Mouse (Mus musculus) bone marrow macrophage, adult 2 months (primary cell): ENCODE measurements around the gene Sfxn5. TPM values are rescaled to one million over a fixed set of nuclear protein-coding genes. Genes with fewer than 3 reads are reported as not detected.

Experiments used
- H3K27ac ChIP-seq: 2 replicates; pipeline ENCODE4 v1.5.1; 2012; ENCODE audit warnings: low read depth, low read length; ENCODE audit not compliant: insufficient read depth
- H3K4me1 ChIP-seq: 2 replicates; pipeline ENCODE4 v1.6.1; 2012; ENCODE audit warnings: low read length; ENCODE audit not compliant: control insufficient read depth, insufficient read depth
- H3K4me3 ChIP-seq: 2 replicates; pipeline ENCODE4 v1.5.1; 2012; ENCODE audit warnings: mild to moderate bottlenecking, low read length, moderate library complexity; ENCODE audit not compliant: insufficient read depth
- CTCF ChIP-seq: IDR thresholded peaks from 2 replicates; pipeline ENCODE4 v1.5.1; 2012; ENCODE audit warnings: low read depth, mild to moderate bottlenecking, low read length, moderate library complexity
- POLR2A ChIP-seq: IDR thresholded peaks from 2 replicates; pipeline ENCODE4 v1.6.1; 2012; ENCODE audit warnings: mild to moderate bottlenecking, low read depth, low read length, borderline replicate concordance
- polyA plus RNA-seq: library from polyadenylated mRNA; stranded (reverse); fragments of >200 nt; gene quantifications from 2 replicates; pipeline ENCODE4 v1.2.4, GENCODE M21; 2012; ENCODE audit not compliant: missing spikeins, insufficient read depth, insufficient read length

Sfxn5 gene
- polyA plus RNA-seq, 1 experiment = 15.2 TPM

- no peak overlapping the region for H3K27ac ChIP-seq
- H3K4me3 ChIP-seq = no peak overlapping the region
- TF ChIP-seq CTCF (no peak), POLR2A (no peak)
- H3K4me1 ChIP-seq = no peaks in the 10 kb centered on the region; the same call in 1 of the 2 replicates
Measured at GRCm38 (mm10) chr6:85206182-85206938, 126.9 kb downstream of the Sfxn5 start.

GRCm38 (mm10) chr6:85197951-85198350 is 135.3 kb downstream of the Sfxn5 start:
- TF ChIP-seq POLR2A (no peak), CTCF (no peak)
- no peak overlapping the region for H3K27ac ChIP-seq

DNA sequence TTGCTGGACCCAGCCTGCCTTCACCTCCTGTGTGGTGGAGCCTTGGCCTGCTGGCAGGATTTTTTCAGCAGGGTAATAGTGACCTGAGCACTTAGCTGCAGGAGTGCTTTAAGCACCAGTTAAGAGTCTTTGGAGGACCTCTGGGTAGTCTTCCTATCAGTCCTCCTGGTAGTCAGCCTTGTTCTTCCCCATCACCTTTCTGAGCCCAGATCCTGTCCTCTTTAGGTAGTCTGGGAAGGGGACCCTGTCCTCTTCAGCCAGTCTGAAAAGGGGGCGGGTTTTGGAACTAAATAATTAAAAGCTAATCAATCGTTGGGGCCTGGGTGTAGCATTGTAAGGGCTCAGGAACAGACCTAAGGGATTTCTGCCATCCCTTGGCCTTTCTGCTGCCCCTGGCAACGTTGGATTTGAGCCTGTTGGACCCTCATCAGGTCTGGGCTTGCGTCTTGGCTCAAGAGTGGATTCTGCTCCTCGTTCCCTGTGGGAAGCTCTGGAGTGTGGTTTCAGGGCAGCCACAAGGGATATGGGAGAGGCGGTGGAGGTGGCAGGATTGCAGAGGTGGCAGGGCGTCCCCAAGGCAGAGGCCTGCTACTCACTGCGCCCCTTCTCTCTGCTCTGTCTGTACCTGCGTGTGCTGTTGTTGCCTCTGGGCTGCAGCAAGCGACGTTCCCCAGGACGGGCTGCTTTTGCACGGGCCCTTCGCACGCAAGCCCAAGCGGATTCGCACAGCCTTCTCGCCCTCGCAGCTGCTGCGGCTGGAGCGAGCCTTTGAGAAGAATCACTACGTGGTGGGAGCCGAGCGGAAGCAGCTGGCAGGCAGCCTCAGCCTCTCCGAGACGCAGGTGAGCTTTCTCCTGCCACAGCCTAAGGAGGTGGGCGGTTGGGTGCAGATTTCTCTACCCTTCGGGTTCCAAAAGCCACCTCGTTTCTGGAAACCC is 139.6 kb downstream of the Sfxn5 start:
- no peak overlapping the region for H3K27ac ChIP-seq
- no peaks in the 10 kb centered on the region for H3K4me1 ChIP-seq
- no peak overlapping the region for H3K4me3 ChIP-seq
- TF ChIP-seq POLR2A = no peak

More at GRCm38 (mm10) chr6:85197951-85198350, 135.3 kb downstream of the Sfxn5 start:
- Histone ChIP-seq H3K4me1 (no peaks in the 10 kb centered on the region), H3K4me3 (no peak overlapping the region)

DNA sequence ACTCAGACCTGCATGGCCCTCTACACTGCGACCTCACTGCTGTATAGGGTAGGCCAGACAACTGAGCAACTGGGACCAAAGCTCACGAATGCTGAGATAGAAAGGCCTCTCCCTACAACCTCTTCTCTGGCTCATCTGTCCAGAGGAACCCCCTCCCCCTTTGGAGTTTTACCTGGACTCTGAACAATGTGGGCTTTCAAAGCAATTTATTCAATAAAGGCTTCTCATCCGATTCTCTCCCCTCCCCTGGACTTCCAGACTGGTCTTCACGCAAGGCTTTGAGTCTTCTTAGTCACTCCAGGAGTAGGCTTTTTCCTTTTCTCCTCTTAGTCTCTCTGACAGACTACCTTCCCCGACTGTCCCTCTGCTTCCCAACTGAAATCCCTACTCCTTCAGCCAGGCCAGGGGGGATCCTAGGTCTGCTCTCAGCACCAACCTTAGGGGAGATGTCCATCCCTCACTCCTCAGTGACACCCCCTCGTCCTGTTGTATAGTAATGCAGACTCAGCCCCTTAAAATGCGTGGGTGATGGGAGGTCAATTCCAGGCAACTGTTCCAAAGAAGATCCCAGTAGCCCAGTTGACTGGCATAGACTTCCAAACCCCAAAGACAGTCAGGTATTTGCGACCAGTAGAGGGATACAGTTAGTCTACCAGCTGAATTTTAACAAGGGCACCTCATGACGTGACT is 141.3 kb downstream of the Sfxn5 start:
- Histone ChIP-seq H3K4me1 (no peaks in the 10 kb centered on the region), H3K4me3 (no peak overlapping the region), H3K27ac (no peak overlapping the region)
- TF ChIP-seq POLR2A = no peak
- TF ChIP-seq CTCF = no peak

DNA sequence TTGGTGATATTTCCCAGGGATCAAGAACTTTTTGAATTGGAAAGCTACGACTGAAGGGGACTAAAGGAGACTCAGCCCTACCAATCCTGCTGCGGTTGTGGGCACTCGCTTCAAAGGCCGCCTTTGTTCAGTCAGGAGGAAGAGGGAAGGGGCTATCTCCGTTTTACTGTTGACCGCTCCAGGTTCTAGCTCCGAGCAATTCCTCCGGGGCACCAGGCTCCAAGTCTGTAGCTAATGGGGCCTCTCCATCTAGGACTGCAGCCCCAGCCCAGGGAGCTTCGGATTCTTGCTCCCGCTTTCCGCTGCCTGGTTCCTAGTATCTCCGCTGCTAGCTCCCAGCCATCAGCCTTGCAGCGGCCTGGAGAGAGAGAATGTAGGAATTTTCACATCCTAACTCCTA is 142.6 kb downstream of the Sfxn5 start:
- Histone ChIP-seq H3K4me1 (no peaks in the 10 kb centered on the region), H3K27ac (no peak overlapping the region), H3K4me3 (peak overlapping the region; percentile 31; the same call in 1 of the 2 replicates)
- TF ChIP-seq POLR2A (no peak), CTCF (no peak)

- TF ChIP-seq POLR2A (no peak), CTCF (no peak)
Measured at GRCm38 (mm10) chr6:85189911-85190591, 143.2 kb downstream of the Sfxn5 start.

GRCm38 (mm10) chr6:85189361-85189760 is 143.9 kb downstream of the Sfxn5 start:
- TF ChIP-seq CTCF (no peak), POLR2A (no peak)
- no peaks in the 10 kb centered on the region for H3K4me1 ChIP-seq
- H3K4me3 ChIP-seq = no peak overlapping the region
- no peak overlapping the region for H3K27ac ChIP-seq

More at GRCm38 (mm10) chr6:85189911-85190591, 143.2 kb downstream of the Sfxn5 start:
- peak overlapping the region; percentile 31 for H3K4me3 ChIP-seq
- H3K27ac ChIP-seq = no peak overlapping the region
- H3K4me1 ChIP-seq = no peaks in the 10 kb centered on the region

- no peak overlapping the region for H3K4me3 ChIP-seq
- H3K4me1 ChIP-seq = no peaks in the 10 kb centered on the region
- no peak overlapping the region for H3K27ac ChIP-seq
- TF ChIP-seq CTCF (no peak), POLR2A (no peak)
Measured at GRCm38 (mm10) chr6:85188256-85189110, 144.7 kb downstream of the Sfxn5 start.
